Mouse (Mus musculus) bone marrow, adult 2 months (tissue): ENCODE measurements around the gene Gm11733.

Experiments used
- CTCF ChIP-seq: fragments of 200-500 bp; IDR thresholded peaks from 2 replicates; pipeline ENCODE4 v1.5.1; 2011; ENCODE audit warnings: low read length, control low read depth; ENCODE audit not compliant: control insufficient read depth, insufficient read depth
- POLR2A ChIP-seq: fragments of 200-500 bp; IDR thresholded peaks from 2 replicates; pipeline ENCODE4 v1.6.1; 2011; ENCODE audit warnings: low read depth, mild to moderate bottlenecking, control low read depth, low read length, borderline replicate concordance; ENCODE audit not compliant: control insufficient read depth

- no peak for TF ChIP-seq POLR2A
- TF ChIP-seq CTCF = no peak
These were observed 38.5 kb upstream of the Gm11733 start for GRCm38 (mm10) chr11:117445707-117446106.
